Mouse (Mus musculus): ENCODE data around the gene Foxa2. TPM values are rescaled to one million over a fixed set of nuclear protein-coding genes. Genes with fewer than 3 reads are reported as not detected.

Gene Foxa2
- polyA plus RNA-seq, 1 experiment from 2014 or later = 5.4 TPM

DNA sequence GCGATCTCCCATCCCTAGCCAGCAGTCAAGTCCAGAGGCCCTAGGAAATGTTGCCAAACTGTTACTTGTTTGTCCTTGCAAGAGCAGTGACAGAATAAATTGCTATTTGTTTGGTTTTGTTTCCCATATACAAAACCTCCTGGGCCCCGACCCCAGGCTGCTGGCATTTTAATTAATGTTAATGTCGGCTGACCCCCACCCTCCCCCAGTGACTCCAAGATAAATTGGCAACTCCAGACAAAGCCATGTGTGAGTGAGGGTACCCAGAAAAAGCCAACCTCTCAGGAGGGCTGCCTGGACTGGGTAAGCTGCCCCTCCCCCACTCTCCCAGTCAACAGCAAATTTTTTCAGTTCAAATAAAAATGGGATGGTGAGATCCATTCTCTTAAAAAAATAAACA, 26.6 kb downstream of the Foxa2 start:
- no peak for ATAC-seq
- WGBS = 36% methylated on average over 3 of the region's 3 CpGs
- Histone ChIP-seq H3K4me1 (replicated peaks) (no peaks in the 10 kb centered on the region), H3K27me3 (replicated peaks) (peaks cover 15% of the 10 kb centered on the region), H3K4me3 (replicated peaks) (no peak overlapping the region), H3K9me3 (no peaks in the 10 kb centered on the region), H3K36me3 (no peaks in the 10 kb centered on the region), H3K27ac (no peak overlapping the region), H3K9ac (no peak overlapping the region), H3K4me2 (replicated peaks) (no peak overlapping the region)

DNA sequence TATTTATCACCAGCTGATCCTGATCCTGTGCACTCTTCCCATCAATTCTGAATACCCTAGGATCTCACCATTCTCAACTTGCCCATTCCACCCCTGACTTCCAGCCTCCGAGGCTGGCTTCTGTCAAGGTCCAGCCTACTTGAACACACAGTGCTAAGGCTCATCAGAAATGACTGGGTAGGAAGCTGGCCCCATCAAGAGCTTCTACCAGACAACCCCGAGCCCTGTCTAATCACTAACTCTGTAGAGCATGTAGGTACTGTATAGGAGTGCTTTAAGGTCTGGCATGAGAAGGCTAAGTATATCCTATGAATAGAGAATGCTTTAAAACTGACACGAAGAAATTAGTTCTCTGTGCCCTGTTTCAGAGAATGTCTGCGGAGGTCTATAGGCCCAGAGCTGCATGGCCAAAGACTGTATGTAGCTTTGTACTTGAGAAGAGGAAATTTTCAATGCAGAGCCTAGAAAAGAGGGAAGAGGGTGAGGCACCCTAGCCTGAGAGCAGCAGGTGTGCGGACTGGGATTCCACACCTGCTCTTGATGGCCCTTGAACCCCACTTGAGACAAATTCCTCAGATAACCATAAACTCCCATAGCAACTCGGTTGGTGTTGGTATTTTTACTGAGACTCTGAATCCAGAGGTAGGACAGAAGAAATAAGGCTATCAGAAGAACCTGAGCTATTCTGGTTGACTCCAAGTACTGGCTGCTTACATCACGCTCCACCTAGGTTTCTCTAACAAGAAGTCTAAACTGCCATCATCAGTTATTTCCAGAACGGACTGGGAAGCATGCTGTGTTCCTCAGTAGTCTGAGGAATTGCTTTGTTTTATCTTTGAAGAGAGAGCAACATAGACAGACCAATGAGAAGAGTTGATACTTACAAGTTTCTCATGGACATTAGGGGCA, 28.7 kb downstream of the Foxa2 start:
- H3K4me2 ChIP-seq (replicated peaks) = no peak overlapping the region
- ATAC-seq = peak; percentile 41; the same call in 1 of the 2 replicates
- H3K4me1 ChIP-seq (replicated peaks) = no peaks in the 10 kb centered on the region
- H3K9me3 ChIP-seq = no peaks in the 10 kb centered on the region
- H3K4me3 ChIP-seq (replicated peaks) = no peak overlapping the region
- no peak overlapping the region for H3K27ac ChIP-seq
- H3K27me3 ChIP-seq (replicated peaks) = peaks cover 4% of the 10 kb centered on the region
- WGBS = 76% methylated on average over 8 of the region's 8 CpGs
- H3K36me3 ChIP-seq = no peaks in the 10 kb centered on the region
- H3K9ac ChIP-seq = no peak overlapping the region

- Histone ChIP-seq H3K36me3 (no peaks in the 10 kb centered on the region), H3K27ac (no peak overlapping the region), H3K4me2 (replicated peaks) (no peak overlapping the region), H3K27me3 (replicated peaks) (no peaks in the 10 kb centered on the region; the same call in 1 of the 2 replicates), H3K4me1 (replicated peaks) (no peaks in the 10 kb centered on the region), H3K9me3 (no peaks in the 10 kb centered on the region), H3K4me3 (replicated peaks) (no peak overlapping the region), H3K9ac (no peak overlapping the region)
- 68% methylated on average over 3 of the region's 3 CpGs for WGBS
- ATAC-seq = no peak
These were observed 33.4 kb downstream of the Foxa2 start for GRCm38 (mm10) chr2:148013382-148013781.

- H3K9ac ChIP-seq = no peak overlapping the region
- no peak overlapping the region for H3K27ac ChIP-seq
- no peak for ATAC-seq
- no peak overlapping the region for H3K4me3 ChIP-seq (replicated peaks)
- no peaks in the 10 kb centered on the region for H3K36me3 ChIP-seq
- WGBS = 89% methylated on average over 4 of the region's 4 CpGs
- no peak overlapping the region for H3K4me2 ChIP-seq (replicated peaks)
- no peaks in the 10 kb centered on the region for H3K9me3 ChIP-seq
- no peaks in the 10 kb centered on the region for H3K4me1 ChIP-seq (replicated peaks)
- H3K27me3 ChIP-seq (replicated peaks) = no peaks in the 10 kb centered on the region
These were observed 37.7 kb downstream of the Foxa2 start for GRCm38 (mm10) chr2:148009049-148009448.

DNA sequence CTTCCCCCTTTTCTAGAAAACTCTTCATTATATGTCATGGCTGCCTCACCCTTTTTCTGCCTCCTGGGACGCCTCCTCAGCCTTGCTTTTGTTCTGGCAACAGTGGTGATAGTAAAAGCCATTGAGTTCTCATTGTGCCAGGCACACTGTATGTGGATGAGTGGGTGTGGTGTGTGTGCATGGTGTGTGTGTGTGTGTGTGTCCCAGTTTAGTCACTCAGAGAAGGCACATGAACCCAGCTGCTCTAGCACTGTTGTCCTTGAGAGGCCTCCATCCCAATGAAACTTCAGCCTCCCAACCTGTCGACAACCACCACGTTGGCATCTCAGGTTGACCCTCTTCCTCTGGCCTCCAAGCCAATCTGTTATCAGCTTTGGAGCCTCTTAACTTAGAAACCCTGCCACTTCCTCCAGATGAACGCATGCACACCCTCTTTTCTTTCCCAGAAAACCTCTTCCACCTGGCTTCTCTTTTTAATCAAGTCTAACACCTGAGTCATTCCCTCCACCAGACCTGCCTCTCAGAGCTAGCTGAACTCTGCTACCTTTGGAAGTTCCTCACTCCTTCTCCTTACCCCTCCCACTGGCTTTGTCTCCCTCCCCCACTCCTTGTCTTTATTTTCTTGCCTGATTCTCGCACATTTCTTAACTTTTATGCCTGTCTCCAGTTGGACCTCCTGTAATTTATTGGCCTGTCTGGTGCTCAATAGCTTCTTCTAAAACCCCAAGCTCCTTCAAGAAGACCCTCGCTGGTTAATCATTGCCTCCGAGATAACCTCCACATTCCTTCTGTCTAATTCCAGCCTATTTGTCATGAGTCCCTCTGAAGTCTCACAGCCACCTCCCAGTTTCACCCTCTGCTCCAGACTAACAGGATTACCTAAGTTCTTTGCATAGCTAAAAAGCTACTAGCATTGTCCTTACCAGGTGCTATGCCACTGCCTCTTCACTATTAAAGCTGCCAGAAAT, 41.9 kb downstream of the Foxa2 start:
- H3K4me2 ChIP-seq (replicated peaks) = no peak overlapping the region
- H3K27ac ChIP-seq = no peak overlapping the region
- H3K4me3 ChIP-seq (replicated peaks) = no peak overlapping the region
- no peaks in the 10 kb centered on the region for H3K4me1 ChIP-seq (replicated peaks)
- H3K9me3 ChIP-seq = no peaks in the 10 kb centered on the region
- H3K27me3 ChIP-seq (replicated peaks) = no peaks in the 10 kb centered on the region
- no peaks in the 10 kb centered on the region for H3K36me3 ChIP-seq
- 28% methylated on average over 7 of the region's 7 CpGs for WGBS
- no peak overlapping the region for H3K9ac ChIP-seq
- ATAC-seq = peak; percentile 93

GRCm38 (mm10) chr2:148003511-148003910, 43.3 kb downstream of the Foxa2 start:
- Histone ChIP-seq H3K9ac (no peak overlapping the region), H3K27me3 (replicated peaks) (no peaks in the 10 kb centered on the region), H3K27ac (no peak overlapping the region), H3K4me1 (replicated peaks) (no peaks in the 10 kb centered on the region), H3K36me3 (no peaks in the 10 kb centered on the region), H3K4me3 (replicated peaks) (no peak overlapping the region), H3K9me3 (no peaks in the 10 kb centered on the region), H3K4me2 (replicated peaks) (no peak overlapping the region)
- WGBS = 88% methylated on average over 3 of the region's 3 CpGs
- ATAC-seq = no peak

- Histone ChIP-seq H3K4me2 (replicated peaks) (no peak overlapping the region), H3K4me1 (replicated peaks) (peaks cover 1% of the 10 kb centered on the region; the same call in 1 of the 2 replicates), H3K9ac (no peak overlapping the region), H3K4me3 (replicated peaks) (no peak overlapping the region), H3K9me3 (no peaks in the 10 kb centered on the region), H3K27me3 (replicated peaks) (no peaks in the 10 kb centered on the region), H3K27ac (no peak overlapping the region), H3K36me3 (no peaks in the 10 kb centered on the region)
- no peak for ATAC-seq
- WGBS = 75% methylated on average over 10 of the region's 10 CpGs
These were observed 48.4 kb downstream of the Foxa2 start for GRCm38 (mm10) chr2:147998206-147998966.

- no peak overlapping the region for H3K4me2 ChIP-seq (replicated peaks)
- H3K9ac ChIP-seq = no peak overlapping the region
- no peaks in the 10 kb centered on the region for H3K36me3 ChIP-seq
- H3K27ac ChIP-seq = no peak overlapping the region
- no peaks in the 10 kb centered on the region for H3K9me3 ChIP-seq
- ATAC-seq = no peak
- peaks cover 4% of the 10 kb centered on the region; the same call in 1 of the 2 replicates for H3K4me1 ChIP-seq (replicated peaks)
- H3K4me3 ChIP-seq (replicated peaks) = no peak overlapping the region
- no peaks in the 10 kb centered on the region for H3K27me3 ChIP-seq (replicated peaks)
These were observed 50.0 kb downstream of the Foxa2 start for GRCm38 (mm10) chr2:147996781-147997180.

DNA sequence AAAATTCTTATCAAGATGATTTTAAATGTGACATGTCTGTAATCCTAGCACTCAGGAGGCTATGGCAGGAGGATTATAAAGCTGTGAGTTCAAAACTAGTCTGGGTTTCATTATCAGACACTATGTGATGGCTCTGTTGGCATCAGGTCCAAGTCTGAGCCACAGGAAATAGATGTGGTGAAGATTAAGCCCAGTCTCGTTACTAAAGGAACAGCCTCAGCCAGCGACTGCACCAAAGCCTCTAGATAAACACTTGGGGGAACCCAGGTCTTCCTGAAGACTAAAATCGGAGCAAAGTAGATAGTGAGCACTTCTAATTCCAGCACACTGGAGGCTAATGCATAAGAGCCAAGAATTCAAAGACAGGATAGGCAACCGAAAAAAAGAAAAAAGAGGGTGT, 52.9 kb downstream of the Foxa2 start:
- no peaks in the 10 kb centered on the region for H3K36me3 ChIP-seq
- H3K4me1 ChIP-seq (replicated peaks) = peaks cover 4% of the 10 kb centered on the region; the same call in 1 of the 2 replicates
- no peak overlapping the region for H3K4me2 ChIP-seq (replicated peaks)
- no peaks in the 10 kb centered on the region for H3K27me3 ChIP-seq (replicated peaks)
- no peak overlapping the region for H3K4me3 ChIP-seq (replicated peaks)
- 65% methylated on average over 4 of the region's 4 CpGs for WGBS
- H3K27ac ChIP-seq = no peak overlapping the region
- ATAC-seq = peak; percentile 15; the same call in 1 of the 2 replicates
- no peaks in the 10 kb centered on the region for H3K9me3 ChIP-seq
- no peak overlapping the region for H3K9ac ChIP-seq

DNA sequence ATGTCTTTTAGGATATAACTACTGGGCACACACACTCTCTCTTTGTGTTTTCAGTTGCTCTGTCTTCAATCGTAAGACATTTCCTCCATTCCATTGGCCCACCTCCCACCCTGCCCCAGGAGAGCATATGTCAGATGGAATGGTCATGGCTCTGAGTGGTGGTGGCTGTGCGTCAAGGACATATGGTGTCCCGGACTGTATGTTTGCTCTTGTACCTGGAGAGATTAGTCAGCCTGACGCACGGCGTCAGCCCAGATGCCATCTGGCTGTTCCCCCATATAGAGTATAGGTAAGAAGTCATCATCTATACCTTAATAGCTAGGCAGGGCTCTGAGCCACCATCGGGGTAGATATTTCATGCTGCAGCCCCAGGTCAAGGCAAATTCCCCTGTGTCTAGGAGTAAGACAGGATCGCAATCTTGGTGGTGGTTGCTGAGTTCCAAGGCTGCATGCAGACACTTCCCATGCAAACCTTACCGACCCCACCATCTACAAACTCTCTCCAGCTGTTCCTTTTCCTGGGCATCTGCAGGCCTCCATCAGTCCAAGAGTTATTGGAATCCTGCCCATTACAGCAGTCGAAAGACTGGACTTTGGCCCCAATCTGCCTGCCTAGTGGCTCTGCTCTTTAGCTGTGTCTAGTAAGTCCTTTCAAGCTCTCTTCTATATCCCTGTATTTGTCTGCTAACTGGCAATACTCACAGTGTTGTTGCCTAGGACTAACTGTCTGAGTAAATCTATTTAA, 53.7 kb downstream of the Foxa2 start:
- Histone ChIP-seq H3K27me3 (replicated peaks) (no peaks in the 10 kb centered on the region), H3K9ac (no peak overlapping the region), H3K4me3 (replicated peaks) (no peak overlapping the region), H3K36me3 (no peaks in the 10 kb centered on the region), H3K27ac (no peak overlapping the region), H3K4me1 (replicated peaks) (peaks cover 4% of the 10 kb centered on the region; the same call in 1 of the 2 replicates), H3K4me2 (replicated peaks) (no peak overlapping the region), H3K9me3 (no peaks in the 10 kb centered on the region)
- 60% methylated on average over 10 of the region's 10 CpGs for WGBS
- ATAC-seq = peak; percentile 85
